Mouse (Mus musculus) thymus, adult 2 months (tissue): ENCODE measurements around the gene Runx2. TPM values are rescaled to one million over a fixed set of nuclear protein-coding genes. Genes with fewer than 3 reads are reported as not detected.

ENCODE experiments used
- DNase-seq: peaks from one replicate; pipeline ENCODE4 v3.0.0; 2021
- H3K27ac ChIP-seq: fragments of 200-500 bp; 2 replicates; pipeline ENCODE4 v1.5.1; 2012; ENCODE audit warnings: low read length, control low read depth; ENCODE audit not compliant: control insufficient read depth, insufficient read depth
- H3K27me3 ChIP-seq: fragments of 200-500 bp; 2 replicates; pipeline ENCODE4 v1.6.1; 2012; ENCODE audit warnings: mild to moderate bottlenecking, low read length, moderate library complexity, mixed read lengths; ENCODE audit not compliant: control insufficient read depth, insufficient read depth
- H3K36me3 ChIP-seq: fragments of 200-500 bp; 2 replicates; pipeline ENCODE4 v1.6.1; 2012; ENCODE audit warnings: mild to moderate bottlenecking, low read length, moderate library complexity; ENCODE audit not compliant: control insufficient read depth, insufficient read depth
- H3K4me1 ChIP-seq: fragments of 200-500 bp; replicated peaks from 2 replicates; pipeline ENCODE4 v1.6.1; 2012; ENCODE audit warnings: low read length; ENCODE audit not compliant: control insufficient read depth, insufficient read depth
- H3K4me3 ChIP-seq: fragments of 200-500 bp; 2 replicates; pipeline ENCODE4 v1.5.1; 2012; ENCODE audit warnings: mild to moderate bottlenecking, low read length, control low read depth, moderate library complexity; ENCODE audit not compliant: control insufficient read depth, insufficient read depth
- CTCF ChIP-seq: fragments of 200-500 bp; IDR thresholded peaks from 2 replicates; pipeline ENCODE4 v1.5.1; 2012; ENCODE audit warnings: mild to moderate bottlenecking, control low read depth, low read length, moderate library complexity, borderline replicate concordance; ENCODE audit not compliant: control insufficient read depth, poor library complexity, insufficient read depth; ENCODE audit errors: extremely low read depth
- POLR2A ChIP-seq: fragments of 200-500 bp; IDR thresholded peaks from 2 replicates; pipeline ENCODE4 v1.6.1; 2012; ENCODE audit warnings: mild to moderate bottlenecking, low read length, control low read depth, moderate library complexity; ENCODE audit not compliant: control insufficient read depth, poor library complexity, insufficient read depth; ENCODE audit errors: extremely low read depth
- WGBS: fragments of 180-500 bp; shearing (Covaris S2); methylation state at CpG from one replicate; pipeline ENCODE4 v1.1.7; 2018; 5-methylcytosine and 5-hydroxymethylcytosine counted together
- polyA plus RNA-seq: library from polyadenylated mRNA; depleted of rRNA; stranded (reverse); fragments of >200 nt; gene quantifications from 2 replicates; pipeline ENCODE4 v1.2.3, GENCODE M21; 2012

Gene Runx2
- polyA plus RNA-seq, 1 experiment = 6.7 TPM

GRCm38 (mm10) chr17:44520122-44521075 lies 294.2 kb downstream of the Runx2 start:
- Histone ChIP-seq H3K27ac (no peak overlapping the region), H3K36me3 (no peaks in the 10 kb centered on the region), H3K4me3 (no peak overlapping the region), H3K4me1 (no peaks in the 10 kb centered on the region), H3K27me3 (no peaks in the 10 kb centered on the region)
- WGBS = 95% methylated on average over 11 of the region's 11 CpGs
- DNase-seq = no peak
- no peak for TF ChIP-seq CTCF
- TF ChIP-seq POLR2A = no peak

GRCm38 (mm10) chr17:44519356-44519755 lies 295.2 kb downstream of the Runx2 start:
- no peak for DNase-seq
- Histone ChIP-seq H3K36me3 (no peaks in the 10 kb centered on the region), H3K4me3 (no peak overlapping the region), H3K27ac (no peak overlapping the region), H3K27me3 (no peaks in the 10 kb centered on the region), H3K4me1 (no peaks in the 10 kb centered on the region)
- TF ChIP-seq CTCF (no peak), POLR2A (no peak)
- 96% methylated on average over 3 of the region's 3 CpGs for WGBS

- H3K27me3 ChIP-seq = no peaks in the 10 kb centered on the region
- no peaks in the 10 kb centered on the region for H3K4me1 ChIP-seq
- WGBS = 99% methylated on average over 6 of the region's 6 CpGs
- TF ChIP-seq POLR2A (no peak), CTCF (no peak)
- DNase-seq = no peak
- no peaks in the 10 kb centered on the region for H3K36me3 ChIP-seq
- H3K4me3 ChIP-seq = no peak overlapping the region
- no peak overlapping the region for H3K27ac ChIP-seq
Observed at GRCm38 (mm10) chr17:44518156-44518555, 296.4 kb downstream of the Runx2 start.

DNA sequence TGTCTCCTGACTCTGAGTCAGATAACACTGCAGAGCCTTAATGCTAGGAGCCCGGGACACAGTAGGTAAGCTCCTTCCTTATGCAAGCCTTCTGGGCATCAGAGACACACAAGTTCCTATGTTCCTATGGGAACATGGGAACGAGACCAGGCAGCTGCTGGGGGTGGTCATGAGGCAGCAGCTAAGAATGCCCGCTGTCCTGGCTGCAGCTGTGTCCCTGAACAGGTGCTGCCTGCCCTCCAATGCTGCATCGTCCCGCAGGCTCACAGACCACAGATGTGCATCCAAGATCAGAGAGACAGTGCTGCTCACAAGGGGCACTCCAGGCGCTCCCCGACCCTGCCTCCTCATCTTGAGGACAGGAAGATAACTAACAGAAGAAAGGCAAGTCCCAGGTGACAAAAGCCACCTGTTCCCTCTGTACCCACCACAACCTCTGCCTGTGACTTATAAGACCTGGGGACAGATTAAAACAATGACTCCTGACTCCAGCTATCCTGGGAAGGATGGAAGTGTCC lies 306.3 kb downstream of the Runx2 start:
- TF ChIP-seq POLR2A (no peak), CTCF (no peak)
- 20% methylated on average over 7 of the region's 7 CpGs for WGBS
- peak; percentile 30 for DNase-seq
- Histone ChIP-seq H3K36me3 (no peaks in the 10 kb centered on the region), H3K4me3 (no peak overlapping the region), H3K27me3 (no peaks in the 10 kb centered on the region), H3K27ac (no peak overlapping the region), H3K4me1 (peaks cover 11% of the 10 kb centered on the region)

- Histone ChIP-seq H3K36me3 (no peaks in the 10 kb centered on the region), H3K27ac (no peak overlapping the region), H3K4me1 (peaks cover 11% of the 10 kb centered on the region), H3K27me3 (no peaks in the 10 kb centered on the region), H3K4me3 (no peak overlapping the region)
- 97% methylated on average over 3 of the region's 3 CpGs for WGBS
- no peak for DNase-seq
- TF ChIP-seq POLR2A (no peak), CTCF (no peak)
Observed at GRCm38 (mm10) chr17:44507741-44508140, 306.9 kb downstream of the Runx2 start.

DNA sequence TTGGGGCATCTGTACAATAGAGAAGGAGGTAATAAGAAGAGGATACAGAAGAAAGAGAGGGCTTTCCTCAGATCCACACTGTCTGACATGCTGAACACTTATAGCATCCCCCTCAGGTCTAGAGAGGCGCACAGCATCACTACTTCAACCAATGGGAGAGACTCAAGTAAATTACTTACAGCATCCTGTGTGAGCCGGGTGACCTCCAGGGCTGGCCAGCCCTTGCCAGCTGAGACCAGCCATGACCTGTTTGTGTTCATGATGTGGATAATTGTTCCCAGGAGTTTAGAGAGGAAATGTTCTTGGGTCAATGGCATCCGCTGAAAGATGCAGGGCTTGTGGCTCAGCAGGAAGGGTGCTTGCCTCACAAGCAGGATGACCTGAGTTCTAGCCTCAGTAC lies 308.1 kb downstream of the Runx2 start:
- Histone ChIP-seq H3K4me1 (peaks cover 11% of the 10 kb centered on the region), H3K36me3 (no peaks in the 10 kb centered on the region), H3K27ac (no peak overlapping the region), H3K27me3 (no peaks in the 10 kb centered on the region), H3K4me3 (no peak overlapping the region)
- WGBS = 98% methylated on average over 3 of the region's 3 CpGs
- DNase-seq = no peak
- TF ChIP-seq CTCF (no peak), POLR2A (no peak)
